Mouse (Mus musculus) Patski (cell line): ENCODE data around the gene Cntn2. TPM values are rescaled to one million over a fixed set of nuclear protein-coding genes. Genes with fewer than 3 reads are reported as not detected.
"Not testable (repeated sequence)": the region's sequence is repeated elsewhere in the genome, so short reads cannot be mapped to it uniquely, and the experiment has no call there.

Source experiments
- ATAC-seq: fragments of 100-300 bp; one replicate; pipeline ENCODE4 v1.8.0; 2021
- CTCF ChIA-PET: fragments of 350-600 bp; sonication (Branson Sonifier 250); formaldehyde crosslinking; loops from one replicate; lab custom pipeline; 2022; ENCODE audit warnings: inconsistent platforms; lab: Charles Lee
- POLR2A ChIA-PET: fragments of 350-600 bp; sonication (Branson Sonifier 250); formaldehyde crosslinking; loops from one replicate; lab custom pipeline; 2022; ENCODE audit warnings: antibody characterized with exemption, inconsistent platforms; lab: Charles Lee
- DNase-seq: peaks from one replicate; pipeline ENCODE4 v3.0.0-alpha.2; 2011; ENCODE audit warnings: low read depth, low spot score
- H3K27me3 ChIP-seq: fragments of 371-371 bp; one replicate; pipeline ENCODE4 v1.5.1; 2021
- CTCF ChIP-seq: fragments of 100-300 bp; IDR thresholded peaks from one replicate; pipeline ENCODE4 v1.5.1; 2021
- in situ Hi-C: fragments of 300-500 bp; cut with MboI; formaldehyde crosslinking; loops from 3 replicates; pipeline ENCODE4 v1.11.1; 2018; ENCODE audit warnings: low pct_unique_long_range_greater_than_20kb, mixed read lengths
- polyA plus RNA-seq: library from polyadenylated mRNA; unstranded; gene quantifications from one replicate; pipeline ENCODE4 v1.2.3, GENCODE M21; 2021

The Cntn2 gene
- polyA plus RNA-seq, 1 experiment from 2014 or later, result 0.17 TPM

DNA sequence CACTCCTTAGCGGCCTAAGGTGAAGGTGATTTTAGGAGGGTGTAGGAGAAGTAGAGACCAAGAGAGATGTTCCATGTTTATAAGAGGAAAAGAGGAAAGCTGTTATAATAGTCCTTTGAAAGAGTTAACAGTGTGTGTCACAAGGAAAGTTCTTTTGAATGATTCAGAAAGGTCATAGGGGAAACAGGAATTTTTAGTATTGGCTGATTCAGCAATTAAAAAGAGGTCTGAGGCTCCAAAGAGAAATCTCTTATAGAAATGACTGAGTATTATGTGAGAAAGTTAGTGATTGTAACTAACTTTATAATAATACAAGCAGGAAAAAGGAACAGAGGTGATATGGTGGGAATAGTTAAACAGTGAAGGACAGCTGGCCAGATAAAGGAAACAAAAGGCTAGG lies 63.6 kb downstream of the Cntn2 start:
- ATAC-seq, result no peak
- TF ChIP-seq CTCF, result no peak
- ChIA-PET POLR2A (no interaction called here), CTCF (no interaction called here)
- in situ Hi-C loops, result no loop called here
- no peak for DNase-seq
- H3K27me3 ChIP-seq, result no peaks in the 10 kb centered on the region

DNA sequence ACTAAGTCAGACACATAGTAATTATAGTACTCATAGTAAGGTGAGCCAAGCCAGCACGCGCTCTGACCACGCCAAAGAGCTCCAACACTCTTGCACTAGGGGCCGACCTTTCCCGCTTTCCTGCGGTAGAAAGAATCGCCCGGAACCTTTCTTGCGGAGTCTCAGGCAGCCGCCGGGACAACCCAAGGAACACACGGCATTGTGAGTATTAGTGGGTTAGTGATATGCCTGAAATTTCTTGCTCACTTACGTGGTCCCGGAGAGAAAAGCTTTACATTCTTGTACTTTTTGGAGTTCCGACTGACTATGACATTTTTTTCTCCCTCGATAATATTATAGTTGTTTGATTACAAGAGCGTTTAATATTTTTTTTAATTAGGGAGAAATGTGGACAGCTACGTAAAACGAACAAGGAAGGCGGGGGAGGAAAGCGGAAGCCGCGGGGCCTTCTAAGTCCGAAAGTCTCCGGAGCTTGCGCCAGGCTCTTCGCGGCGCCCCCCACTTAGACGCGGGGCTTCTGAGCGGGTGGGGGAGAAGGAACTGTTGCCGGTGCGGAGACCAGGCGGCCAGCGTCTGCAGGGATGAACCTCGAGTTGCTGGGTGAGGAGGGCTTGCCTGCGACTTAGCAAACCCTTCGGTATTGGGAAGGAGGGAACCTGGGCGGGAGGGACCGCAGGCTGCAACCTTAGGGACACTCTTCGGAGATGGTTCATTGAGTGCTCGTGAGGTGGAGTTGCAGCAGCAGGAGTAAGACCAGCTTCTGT lies 65.9 kb downstream of the Cntn2 start, which contains the start of gene Rbbp5:
Gene Rbbp5, plus strand, starts transcription at position 438 of the 764 bp plus-strand sequence.
- TF ChIP-seq CTCF, result peak; percentile 18
- ChIA-PET CTCF (no interaction called here), POLR2A (interaction anchor here (0.5 to 0.7 kb wide), 2 partner anchors 84 to 97 kb away, joined by 3 read pairs; no protein-coding TSS in a partner anchor)
- ATAC-seq, result peak; percentile 57
- DNase-seq, result peak; percentile 79
- in situ Hi-C loops, result no loop called here
- H3K27me3 ChIP-seq, result no peaks in the 10 kb centered on the region

DNA sequence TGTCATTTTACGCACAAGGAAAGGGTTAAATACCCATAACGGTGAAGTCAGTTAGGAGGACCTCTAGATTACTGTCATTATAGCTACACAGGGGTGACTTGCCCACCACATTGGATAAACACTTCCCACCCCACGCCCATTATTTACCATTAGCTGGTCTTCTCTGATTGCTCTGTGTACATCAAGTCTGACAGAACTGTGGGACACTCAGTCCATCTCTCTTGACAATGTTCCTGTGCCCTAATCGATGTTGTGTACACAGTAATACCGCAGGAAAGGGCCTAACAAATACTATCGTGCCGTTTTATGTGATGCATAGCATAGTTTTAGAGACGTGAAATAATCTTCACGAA lies 66.5 kb downstream of the Cntn2 start:
- in situ Hi-C loops, result no loop called here
- DNase-seq (no peak), ATAC-seq (no peak)
- no peak for TF ChIP-seq CTCF
- CTCF ChIA-PET, result no interaction called here
- H3K27me3 ChIP-seq, result no peaks in the 10 kb centered on the region
- POLR2A ChIA-PET, result interaction anchor here (0.7 to 1.1 kb wide), 2 partner anchors 11 to 84 kb away, joined by 3 read pairs; no protein-coding TSS in a partner anchor

DNA sequence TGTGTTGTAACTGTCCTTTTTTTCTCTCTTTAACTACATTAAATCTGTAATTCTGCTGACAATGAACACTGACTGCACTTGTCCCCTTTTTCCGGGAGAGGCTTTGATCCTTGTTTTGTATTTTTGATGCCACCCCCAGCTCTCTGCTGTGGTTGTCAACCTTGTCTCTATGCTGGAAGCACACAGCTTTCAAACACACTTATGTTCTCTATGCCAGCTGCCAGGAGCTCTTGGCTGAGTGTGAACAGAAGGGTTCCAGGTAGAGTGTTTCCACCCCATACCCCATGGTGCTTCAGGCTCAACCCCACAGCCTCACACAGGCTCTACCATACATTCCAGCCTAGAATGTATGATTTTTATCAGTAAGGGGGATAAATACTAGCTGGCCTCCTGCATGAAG lies 68.6 kb downstream of the Cntn2 start:
- no peak for DNase-seq
- H3K27me3 ChIP-seq, result no peaks in the 10 kb centered on the region
- ChIA-PET POLR2A (no interaction called here), CTCF (interaction anchor here (0.8 kb wide), 1 partner anchor 9 kb away, joined by 3 read pairs; no protein-coding TSS in a partner anchor)
- in situ Hi-C loops, result no loop called here
- TF ChIP-seq CTCF, result no peak
- no peak for ATAC-seq

DNA sequence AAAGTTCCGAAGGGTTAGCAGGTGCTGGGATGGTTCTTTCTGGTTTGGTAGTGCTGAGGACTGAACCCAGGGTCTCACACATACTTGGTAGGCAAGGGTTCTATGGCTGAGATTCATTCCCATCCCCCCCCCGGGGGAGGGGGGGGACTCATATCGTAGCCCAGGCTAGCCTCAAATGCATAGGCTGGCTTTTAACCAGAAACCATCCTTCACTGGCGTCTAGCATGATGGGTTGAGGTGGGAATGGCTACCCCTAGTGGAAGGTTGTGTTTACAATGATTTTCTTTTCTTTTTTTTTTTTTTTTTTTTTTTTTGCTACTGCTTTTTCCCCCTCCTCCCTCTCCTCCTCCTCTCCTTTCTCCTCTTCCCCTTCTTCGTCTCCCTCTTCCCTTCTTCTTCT lies 70.5 kb downstream of the Cntn2 start:
- no peak for DNase-seq
- H3K27me3 ChIP-seq, result no peaks in the 10 kb centered on the region
- CTCF ChIA-PET, result no interaction called here
- POLR2A ChIA-PET, result no interaction called here
- in situ Hi-C loops, result no loop called here
- ATAC-seq, result no peak
- TF ChIP-seq CTCF, result no peak

DNA sequence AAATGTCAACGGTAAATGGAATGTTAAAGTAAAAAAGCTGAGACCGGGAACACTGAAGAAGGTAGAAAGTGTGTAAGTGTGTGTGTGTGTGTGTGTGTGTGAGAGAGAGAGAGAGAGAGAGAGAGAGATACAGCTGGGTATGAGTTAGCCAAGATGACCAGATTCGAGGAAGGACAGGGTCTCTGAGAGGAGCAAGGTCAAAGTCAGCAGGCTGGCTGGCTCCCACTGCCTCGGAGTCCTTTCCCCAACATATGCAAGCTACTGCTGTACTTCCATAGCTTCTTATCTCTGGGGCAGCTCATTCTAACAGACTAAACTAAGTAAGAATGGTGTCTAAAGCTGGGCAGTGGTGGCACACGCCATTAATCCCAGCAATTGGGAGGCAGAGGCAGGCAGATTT lies 71.6 kb downstream of the Cntn2 start:
- ChIA-PET CTCF (no interaction called here), POLR2A (no interaction called here)
- no peaks in the 10 kb centered on the region for H3K27me3 ChIP-seq
- in situ Hi-C loops, result no loop called here
- DNase-seq, result no peak
- no peak for ATAC-seq
- TF ChIP-seq CTCF, result no peak

DNA sequence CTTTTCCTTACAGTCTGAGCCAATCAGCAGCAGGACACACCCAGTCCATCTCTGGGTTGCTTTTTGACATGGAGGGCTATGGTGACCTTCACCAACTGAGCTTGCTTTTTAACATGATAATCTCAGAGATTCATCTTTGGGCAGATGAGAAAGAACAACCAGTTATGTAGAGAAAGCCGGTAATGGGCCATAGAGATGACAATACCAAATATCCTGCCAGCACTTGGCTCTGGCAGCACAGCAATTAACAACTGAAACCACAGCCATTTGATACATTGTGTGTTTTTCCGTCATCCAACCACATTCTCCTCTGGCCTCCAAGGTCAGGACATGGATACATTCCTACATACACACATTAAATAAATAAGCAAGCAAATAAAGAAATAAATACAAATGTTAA lies 72.0 kb downstream of the Cntn2 start:
- ATAC-seq (no peak), DNase-seq (no peak)
- H3K27me3 ChIP-seq, result no peaks in the 10 kb centered on the region
- in situ Hi-C loops, result no loop called here
- TF ChIP-seq CTCF, result no peak
- ChIA-PET CTCF (interaction anchor here (1.1 kb wide), 1 partner anchor 30 kb away, joined by 3 read pairs; no protein-coding TSS in a partner anchor), POLR2A (no interaction called here)

DNA sequence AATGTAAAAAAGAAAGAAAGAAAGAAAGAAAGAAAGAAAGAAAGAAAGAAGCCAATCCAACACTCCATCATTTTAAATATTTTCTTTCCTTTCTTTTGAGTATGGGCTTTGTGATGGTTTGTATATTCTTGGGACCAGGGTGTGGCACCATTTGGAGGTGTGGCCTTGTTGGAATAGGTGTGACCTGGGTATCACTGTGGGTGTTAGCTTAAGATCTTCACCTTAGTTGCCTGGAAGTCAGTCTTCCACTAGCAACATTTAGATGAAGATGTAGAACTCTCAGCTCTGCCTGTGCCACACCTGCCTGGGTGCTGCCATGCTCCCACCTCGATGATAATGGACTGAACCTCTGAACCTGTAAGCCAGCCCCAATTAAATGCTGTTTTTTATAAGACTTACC lies 73.0 kb downstream of the Cntn2 start:
- POLR2A ChIA-PET, ATAC-seq, H3K27me3 ChIP-seq, in situ Hi-C loops, DNase-seq: not testable (repeated sequence)
- CTCF ChIA-PET, result interaction anchor here (1.1 kb wide), 1 partner anchor 31 kb away, joined by 3 read pairs; no protein-coding TSS in a partner anchor

DNA sequence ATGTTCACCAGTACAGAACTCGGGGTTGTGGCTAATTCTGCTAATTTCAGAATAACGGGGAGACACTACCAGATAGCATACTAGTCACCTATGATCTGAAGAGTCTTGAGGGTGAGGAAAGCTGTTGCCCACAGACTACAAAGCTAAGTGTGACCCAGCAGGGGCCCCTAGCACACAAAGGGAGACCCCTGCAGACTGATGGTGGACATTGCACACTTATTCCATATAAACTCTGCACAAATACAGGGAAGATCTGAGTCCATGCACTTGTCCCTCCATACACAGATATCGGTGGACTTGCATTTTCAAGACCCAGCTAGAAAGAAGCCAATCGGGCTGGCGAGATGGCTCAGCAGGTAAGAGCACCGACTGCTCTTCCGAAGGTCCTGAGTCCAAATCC lies 73.5 kb downstream of the Cntn2 start:
- no peak for ATAC-seq
- ChIA-PET POLR2A (no interaction called here), CTCF (interaction anchor here (1.2 kb wide), 1 partner anchor 12 kb away, joined by 4 read pairs; no protein-coding TSS in a partner anchor)
- no peaks in the 10 kb centered on the region for H3K27me3 ChIP-seq
- DNase-seq, result no peak
- in situ Hi-C loops, result no loop called here
- TF ChIP-seq CTCF, result peak; percentile 41

DNA sequence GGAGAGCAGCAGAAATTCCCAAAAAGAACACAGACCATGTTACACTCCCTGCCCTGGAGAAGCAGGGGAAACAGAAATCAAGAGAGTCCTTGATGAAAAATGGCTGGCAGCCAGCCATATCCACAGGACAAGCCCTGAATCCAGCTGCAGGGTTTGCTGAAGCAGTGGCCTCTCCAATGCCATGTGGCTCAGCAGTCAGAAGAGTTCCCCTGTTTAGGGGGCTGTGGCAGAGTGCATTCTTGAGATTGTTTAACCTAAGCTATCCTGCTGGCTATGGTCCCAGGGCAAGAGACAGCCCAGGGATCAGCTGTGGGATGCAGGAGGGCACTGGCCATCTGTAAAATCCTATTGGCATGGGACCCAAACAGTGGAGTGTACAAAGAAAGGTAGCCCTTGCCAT lies 74.1 kb downstream of the Cntn2 start:
- CTCF ChIA-PET, result interaction anchor here (1.2 kb wide), 1 partner anchor 12 kb away, joined by 4 read pairs; no protein-coding TSS in a partner anchor
- H3K27me3 ChIP-seq, result no peaks in the 10 kb centered on the region
- in situ Hi-C loops, result no loop called here
- peak; percentile 35 for ATAC-seq
- POLR2A ChIA-PET, result no interaction called here
- no peak for DNase-seq
- no peak for TF ChIP-seq CTCF

DNA sequence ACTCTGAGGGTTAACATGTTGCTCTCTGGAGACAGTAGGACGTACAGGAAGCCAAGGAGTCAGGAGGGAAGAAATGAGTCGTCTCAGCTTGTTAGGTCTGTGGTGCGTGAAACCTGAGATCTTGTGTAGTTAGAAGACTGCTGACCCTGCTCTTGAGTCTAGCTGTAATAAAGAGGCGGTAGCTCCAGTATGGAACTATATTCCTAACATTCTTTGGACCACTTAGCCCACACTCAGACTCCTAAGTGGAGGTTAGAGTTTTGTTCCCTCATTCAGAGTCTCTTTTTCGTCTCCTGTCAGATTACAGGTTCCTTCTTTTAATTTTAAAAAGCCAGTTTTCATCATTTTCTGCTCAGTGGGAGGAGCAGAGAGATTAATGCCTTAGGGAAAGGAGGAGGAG lies 78.4 kb downstream of the Cntn2 start:
- DNase-seq, result no peak
- CTCF ChIA-PET, result interaction anchor here (1.1 to 1.4 kb wide), 2 partner anchors 28 to 95 kb away, joined by 3 to 4 read pairs; no protein-coding TSS in a partner anchor
- TF ChIP-seq CTCF, result no peak
- no peaks in the 10 kb centered on the region for H3K27me3 ChIP-seq
- in situ Hi-C loops, result no loop called here
- ATAC-seq, result no peak
- POLR2A ChIA-PET, result no interaction called here

Other genes with a start within 250 kb of the Cntn2 start
- gene Klhdc8a, start 244.6 kb downstream of the Cntn2 start, polyA plus RNA-seq, result 141 TPM
- 110 TPM for gene Nuak2, start 227.1 kb downstream of the Cntn2 start, polyA plus RNA-seq
- gene Tmcc2, start 152.0 kb downstream of the Cntn2 start, polyA plus RNA-seq, result 12.2 TPM
- 26.8 TPM for gene Dstyk, start 125.7 kb downstream of the Cntn2 start, polyA plus RNA-seq
- 41.0 TPM for gene Rbbp5, start 65.9 kb downstream of the Cntn2 start, polyA plus RNA-seq
- 7.7 TPM for gene Tmem81, start 37.0 kb downstream of the Cntn2 start, polyA plus RNA-seq
- gene Nfasc, start 198.5 kb upstream of the Cntn2 start, polyA plus RNA-seq, result not detected